Mouse (Mus musculus) adrenal gland, postnatal 25 days (tissue): ENCODE data around the gene Iba57. TPM values are rescaled to one million over a fixed set of nuclear protein-coding genes. Genes with fewer than 3 reads are reported as not detected.

Source experiments
- DNase-seq: peaks from one replicate; pipeline ENCODE4 v3.0.0; 2021; ENCODE audit warnings: mixed read lengths
- total RNA-seq: library from RNA; stranded (reverse); gene quantifications from 2 replicates; pipeline ENCODE4 v1.2.3, GENCODE M21; 2021

The Iba57 gene
- total RNA-seq, 1 experiment from 2014 or later: 18.1 TPM

- DNase-seq: no peak
Observed at GRCm38 (mm10) chr11:59132065-59132464, 31.5 kb downstream of the Iba57 start.

- DNase-seq: no peak
Observed at GRCm38 (mm10) chr11:59131348-59131919, 32.1 kb downstream of the Iba57 start.

DNA sequence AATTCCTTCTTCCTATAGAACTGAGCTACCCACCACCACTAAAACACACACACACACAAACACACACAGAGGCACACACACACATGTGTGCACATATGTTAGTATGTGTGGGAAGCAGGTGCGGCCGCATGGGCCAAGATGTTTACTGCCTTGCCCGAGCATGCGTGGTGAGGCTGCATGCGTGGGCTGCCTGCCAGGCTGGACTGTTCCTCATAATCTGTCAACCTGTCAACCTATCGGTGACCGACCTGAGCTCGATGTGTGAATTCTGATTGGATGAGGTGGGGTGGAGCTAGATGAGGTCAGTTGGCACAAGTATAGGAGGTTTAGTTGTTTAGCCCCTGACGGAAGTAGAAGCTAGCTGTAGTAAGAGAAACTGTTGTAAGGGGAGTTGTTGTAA is 32.8 kb downstream of the Iba57 start:
- DNase-seq: no peak

GRCm38 (mm10) chr11:59105945-59106344 is 57.6 kb downstream of the Iba57 start:
- DNase-seq: no peak

Other genes starting within 250 kb of the Iba57 start
- gene Btnl10, start 245.8 kb downstream of the Iba57 start, total RNA-seq: not detected in 2 replicates
- 154 and 161 TPM in 2 replicates for gene Rnf187, start 224.8 kb downstream of the Iba57 start, total RNA-seq
- 8.5 and 9.6 TPM in 2 replicates for gene Hist3h2ba, start 214.8 kb downstream of the Iba57 start, total RNA-seq
- gene Hist3h2a, start 209.1 kb downstream of the Iba57 start, total RNA-seq: 21.2 and 25.6 TPM in 2 replicates
- 0.21 TPM in 1 of 2 replicates, not detected in the other for gene Trim17, start 209.1 kb downstream of the Iba57 start, total RNA-seq
- gene Trim11, start 185.6 kb downstream of the Iba57 start, total RNA-seq: 30.0 and 30.1 TPM in 2 replicates
- gene Obscn, start 27.3 kb downstream of the Iba57 start, total RNA-seq: 0.95 and 1.0 TPM in 2 replicates
- 0.43 and 0.57 TPM in 2 replicates for gene Gjc2, start 19.5 kb upstream of the Iba57 start, total RNA-seq
- 49.2 and 54.6 TPM in 2 replicates for gene Guk1, start 28.5 kb upstream of the Iba57 start, total RNA-seq
- 42.3 and 52.6 TPM in 2 replicates for gene Mrpl55, start 38.7 kb upstream of the Iba57 start, total RNA-seq
- 32.4 and 36.6 TPM in 2 replicates for gene 2310033P09Rik, start 44.6 kb upstream of the Iba57 start, total RNA-seq
- gene Arf1, start 64.5 kb upstream of the Iba57 start, total RNA-seq: 405 and 412 TPM in 2 replicates
- not detected in 2 replicates for gene Wnt3a, start 127.0 kb upstream of the Iba57 start, total RNA-seq
- gene Wnt9a, start 143.2 kb upstream of the Iba57 start, total RNA-seq: 1.00 and 1.1 TPM in 2 replicates
- not detected in 2 replicates for gene Prss38, start 211.9 kb upstream of the Iba57 start, total RNA-seq